Mouse (Mus musculus): ENCODE results near the gene Adgrb2.

DNA sequence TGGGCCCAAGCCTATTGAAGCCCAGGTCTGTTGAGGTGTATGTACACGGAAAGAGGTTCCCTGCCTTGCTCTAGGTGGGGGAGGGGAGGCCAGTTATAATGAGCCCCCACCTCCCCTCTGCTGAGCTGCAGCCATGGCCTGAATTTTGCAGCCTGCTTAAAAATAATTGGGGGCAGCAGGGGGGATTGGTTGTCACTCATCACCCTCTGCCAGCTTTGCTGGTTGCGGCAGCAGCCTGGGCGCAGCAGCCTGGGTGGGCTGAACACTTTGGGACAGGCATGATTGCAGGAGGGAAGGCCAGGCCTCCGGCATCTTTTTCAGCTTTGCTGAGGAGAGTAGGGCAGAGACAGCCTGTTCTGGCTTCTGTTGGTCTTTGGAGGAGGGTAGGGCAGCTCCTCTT lies 5.3 kb downstream of the Adgrb2 start:
- TF ChIP-seq CTCF (IDR thresholded peaks at IDR 0.05; ENCODE audit: low read depth), result no peak
- no peak for TF ChIP-seq EP300 (IDR thresholded peaks at IDR 0.05; ENCODE audit: low read depth)
